Mouse (Mus musculus) ES-Bruce4 (cell line): ENCODE measurements around the gene Mmd.

Source experiments
- EP300 ChIP-seq: IDR thresholded peaks from 2 replicates; pipeline ENCODE4 v1.6.1; 2011; ENCODE audit warnings: low read depth, low read length; ENCODE audit not compliant: insufficient read depth
- POLR2A ChIP-seq: IDR thresholded peaks from one replicate; pipeline ENCODE4 v1.8.1; 2011; ENCODE audit warnings: low read length; ENCODE audit not compliant: insufficient read depth

DNA sequence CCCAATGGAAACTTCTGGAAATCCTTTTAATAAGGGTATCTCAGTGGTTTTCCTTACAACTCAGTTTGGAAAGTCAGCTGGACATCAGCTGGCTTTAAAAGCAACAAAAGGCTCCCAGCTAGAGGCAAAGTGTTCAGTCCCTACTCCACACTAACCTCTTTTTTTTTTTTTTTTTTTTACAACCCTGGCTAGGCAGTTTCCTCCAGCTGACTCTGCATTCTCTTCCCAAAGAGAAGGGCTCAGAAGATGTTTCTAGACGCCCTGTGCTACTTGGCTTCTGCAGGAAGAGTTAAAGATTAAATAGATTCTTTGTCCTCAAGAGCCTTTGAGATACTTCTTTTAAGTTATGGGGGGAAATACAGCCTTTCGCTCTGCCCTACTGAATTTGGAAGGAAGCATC lies 28.5 kb upstream of the Mmd start:
- TF ChIP-seq EP300 (no peak), POLR2A (no peak)
